In the genomic region with DNA sequence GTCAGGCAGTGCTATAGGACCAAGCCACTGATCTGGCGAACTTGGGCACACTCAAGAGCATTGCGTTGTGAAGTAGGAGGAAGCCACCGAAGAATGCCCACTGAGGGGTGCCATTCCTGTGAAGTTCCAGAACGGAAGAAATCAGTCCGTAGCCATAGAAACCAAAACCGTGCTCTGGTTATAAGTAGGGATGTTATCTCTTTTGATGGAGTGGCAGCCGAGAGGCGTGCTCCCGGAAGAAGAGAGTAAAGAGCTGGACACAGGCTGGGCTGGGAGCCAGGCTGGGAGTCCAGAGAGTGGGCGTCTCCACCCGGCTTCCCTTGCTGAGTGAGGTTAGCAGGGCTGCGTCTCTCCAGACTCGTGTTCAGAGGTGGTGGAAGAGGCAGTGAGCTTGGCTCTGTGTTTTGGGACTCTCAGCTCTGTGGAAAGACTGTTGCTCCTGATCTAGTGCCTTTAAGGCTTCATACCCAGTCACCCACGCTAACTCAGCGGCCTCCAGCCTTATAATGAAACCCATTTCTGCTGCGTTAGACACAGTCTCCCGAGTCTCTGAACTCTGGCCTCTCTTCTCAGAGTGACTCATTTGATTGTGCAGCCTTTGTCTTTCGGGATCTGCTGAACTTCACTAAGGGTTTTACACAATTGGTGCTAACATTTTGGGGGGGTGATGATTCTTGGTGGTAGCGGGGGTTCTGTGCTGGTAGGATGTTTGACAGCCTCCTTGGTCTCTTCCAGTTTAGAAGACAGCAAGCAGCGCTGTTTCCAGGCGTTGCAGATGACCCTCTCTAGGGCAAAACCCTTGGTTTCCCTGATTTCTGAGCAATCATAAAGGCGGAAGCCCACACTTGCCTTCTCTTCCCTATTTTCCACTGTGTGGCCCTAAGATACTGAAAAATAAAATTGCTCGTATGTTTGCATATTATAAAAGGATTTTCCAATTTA, we compare ENCODE assay signal across 10 mouse cellular contexts. TPM values are rescaled to one million over a fixed set of nuclear protein-coding genes. Genes with fewer than 3 reads are reported as not detected.
A peak's percentile ranks its signal among the peaks of the same experiment; 100 is the strongest.
DNase-seq lines count a peak whose midpoint lies in the region; ATAC-seq and TF ChIP-seq lines count a peak whose summit lies in the region.
"Had no signal": no experiment of that assay in that cellular context is flagged by ENCODE, and none has a peak within 500 bp of the region (broad histone marks: within the 10 kb centered on the region; RNA-seq: fewer than 3 reads in every experiment).

No protein-coding gene starts in this region.

- H3K4me1 ChIP-seq in stomach, postnatal 0 days (replicated peaks; ENCODE audit: control insufficient read depth, insufficient read depth), result 0 out of 2 replicates have a peak, but pooled peaks cover 4% of the 10 kb centered on the region
- H3K4me1 ChIP-seq: midbrain, embryonic 12.5 days had no signal

- DNase-seq in ovary, adult 18-20 months (ENCODE audit: low spot score), result peak; percentile 56
- no peak for DNase-seq in ovary, postnatal 10 days (ENCODE audit: low spot score)
- DNase-seq in frontal cortex, postnatal 10 days (ENCODE audit: low spot score in 2 of 2), result peak; percentile 31 to 49
- peak; percentile 70 for DNase-seq in heart, postnatal 25 days (ENCODE audit: low spot score)
- DNase-seq in kidney, postnatal 36 days, result peak; percentile 77 to 85
- DNase-seq in lung, postnatal 36 days, result peak; percentile 83
- peak; percentile 84 for DNase-seq in stomach, postnatal 0 days (ENCODE audit: low spot score)
- no peak for DNase-seq in B cell, adult 2 months

- TF ChIP-seq EP300 in stomach, postnatal 0 days (optimal IDR thresholded peaks at IDR 0.05), result no peak

- H3K4me3 ChIP-seq in stomach, postnatal 0 days (ENCODE audit: low read depth, low read length), result peak overlapping the region; percentile 12; the same call in 1 of the 2 replicates
- H3K4me3 ChIP-seq: midbrain, embryonic 12.5 days had no signal

- H3K4me2 ChIP-seq in stomach, postnatal 0 days (replicated peaks; ENCODE audit: low read depth), result peak overlapping the region; percentile 38; the same call in 1 of the 2 replicates
- H3K4me2 ChIP-seq: midbrain, embryonic 12.5 days had no signal

- peak overlapping the region; percentile 69 for H3K27ac ChIP-seq in stomach, postnatal 0 days (replicated peaks)
- H3K27ac ChIP-seq: midbrain, embryonic 12.5 days had no signal

- H3K9me3 ChIP-seq in stomach, postnatal 0 days (ENCODE audit: control insufficient read depth, low read length), result no peaks in the 10 kb centered on the region
- H3K9me3 ChIP-seq: G1E; midbrain, embryonic 12.5 days had no signal

- intact Hi-C loops in heart, postnatal 25 days (cut with DNase I), result no loop called here

- ATAC-seq in stomach, postnatal 0 days (ENCODE audit: low FRiP score, low TSS enrichment), result peak; percentile 87

- TF ChIP-seq CTCF in stomach, postnatal 0 days (IDR thresholded peaks at IDR 0.05; ENCODE audit: low read depth), result no peak

- H3K9ac ChIP-seq in stomach, postnatal 0 days (ENCODE audit: low read length), result 0 out of 2 replicates have a peak overlapping the region, but pooled peaks have one; percentile 23
- H3K9ac ChIP-seq: midbrain, embryonic 12.5 days had no signal

- H3K36me3 ChIP-seq in stomach, postnatal 0 days (ENCODE audit: control insufficient read depth, insufficient read depth, low read length), result no peaks in the 10 kb centered on the region
- H3K36me3 ChIP-seq: G1E; midbrain, embryonic 12.5 days had no signal

- H3K27me3 ChIP-seq in stomach, postnatal 0 days (ENCODE audit: control insufficient read depth, insufficient read depth, low read length), result no peaks in the 10 kb centered on the region
- H3K27me3 ChIP-seq: midbrain, embryonic 12.5 days had no signal

- WGBS in stomach, postnatal 0 days, result 45% methylated on average over 23 of the region's 23 CpGs

RNA-seq across cellular contexts. Expression of gene Galm, which starts 21.1 kb away (rescaled TPM):
- 10 to 100 TPM; 14.1 to 14.5 TPM for total RNA-seq in heart, postnatal 25 days (2021)
- polyA plus RNA-seq in stomach, postnatal 0 days (2015; fragmentation: Nextera tagmentation; extraction: Ambion mirVana), result 31.6 and 34.3 TPM in 2 replicates
- total RNA-seq: G1E had no signal
- polyA plus RNA-seq: G1E had no signal

RNA-seq across cellular contexts. Expression of gene Srsf7, which starts 58.8 kb away (rescaled TPM):
- total RNA-seq in heart, postnatal 25 days (2021), result 10 to 100 TPM; 36.9 to 41.9 TPM
- polyA plus RNA-seq in stomach, postnatal 0 days (2015; fragmentation: Nextera tagmentation; extraction: Ambion mirVana), result 208 and 212 TPM in 2 replicates

RNA-seq across cellular contexts. Expression of gene Ttc39d, which starts 58.9 kb away (rescaled TPM):
- total RNA-seq in heart, postnatal 25 days (2021), result not detected
- polyA plus RNA-seq in stomach, postnatal 0 days (2015; fragmentation: Nextera tagmentation; extraction: Ambion mirVana), result 0.05 TPM in 2 replicates
- polyA plus RNA-seq: G1E had no signal

Comparison
In these comparisons a context has a peak if more than half of its experiments do, and no peak if none do; other contexts are left out.
1. DNase-seq: peak in ovary, adult 18-20 months (single experiment), frontal cortex, postnatal 10 days (2 of 2), heart, postnatal 25 days (single experiment), kidney, postnatal 36 days (2 of 2), lung, postnatal 36 days (single experiment) and stomach, postnatal 0 days (single experiment); none in ovary, postnatal 10 days (single experiment) and B cell, adult 2 months (0 of 2).